Mouse (Mus musculus) MEL (cell line): Measurements from ENCODE around the gene Pxmp2.

Experiments used
- CTCF ChIP-seq, 3 experiments: IDR thresholded peaks in 2 of 3; conservative IDR thresholded peaks in 1 of 3; 2 replicates each; pipeline ENCODE4 v1.5.1; 2011 to 2012; ENCODE audit warnings: low read length in 3 of 3, low read depth in 2 of 3, mild to moderate bottlenecking in 2 of 3, improper control_type of control experiment in 1 of 3, inconsistent platforms in 1 of 3, mixed read lengths in 1 of 3, moderate library complexity in 1 of 3; ENCODE audit not compliant: control insufficient read depth in 1 of 3, insufficient read depth in 1 of 3, poor library complexity in 1 of 3, severe bottlenecking in 1 of 3
- POLR2AphosphoS2 ChIP-seq: IDR thresholded peaks from 2 replicates; pipeline ENCODE4 v1.6.1; 2011; ENCODE audit warnings: low read length, improper control_type of control experiment
- TAL1 ChIP-seq: IDR thresholded peaks from 2 replicates; pipeline ENCODE4 v1.6.1; 2012; ENCODE audit warnings: mild to moderate bottlenecking, inconsistent platforms, low read length, moderate library complexity, mixed read lengths

DNA sequence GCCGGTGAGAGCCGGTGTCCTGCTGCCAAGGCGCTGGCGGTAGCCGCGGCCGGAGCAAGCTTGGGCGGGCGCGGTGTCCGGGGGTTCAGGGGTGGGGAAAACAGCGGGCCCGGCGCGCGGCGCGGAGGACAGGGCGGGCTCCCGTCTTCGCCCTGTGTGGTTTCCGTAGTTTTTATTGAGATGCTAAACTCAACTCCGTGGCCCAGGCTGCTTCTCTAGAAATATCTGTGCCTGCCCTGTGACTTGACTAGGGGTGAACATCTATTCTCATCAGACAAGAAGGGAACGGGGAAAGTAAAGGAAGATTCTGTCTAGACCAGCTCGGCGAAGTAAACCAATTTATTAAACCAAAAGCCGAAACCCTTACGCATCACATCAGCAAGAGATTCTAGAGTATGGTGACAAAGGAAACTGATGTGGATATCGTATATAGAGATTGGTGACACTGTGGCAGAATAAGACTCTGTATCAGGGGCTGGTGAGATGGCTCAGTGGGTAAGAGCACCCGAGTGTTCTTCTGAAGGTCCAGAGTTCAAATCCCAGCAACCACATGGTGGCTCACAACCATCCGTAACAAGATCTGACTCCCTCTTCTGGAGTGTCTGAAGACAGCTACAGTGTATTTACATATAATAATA is 579 bp upstream of the Pxmp2 start:
- no peak for TF ChIP-seq TAL1
- no peak for TF ChIP-seq CTCF (IDR thresholded peaks at IDR 0.05 in 2 of 3, conservative IDR thresholded peaks at IDR 0.05 in 1 of 3; ENCODE audit: control insufficient read depth in 1 of 3, insufficient read depth in 1 of 3, low read depth in 2 of 3, low read length in 3 of 3, poor library complexity in 1 of 3, severe bottlenecking in 1 of 3)
- no peak for TF ChIP-seq POLR2AphosphoS2
